Mouse (Mus musculus) liver, postnatal 0 days (tissue): ENCODE measurements at regions not wholly inside any gene's neighbourhood (a gene's known extent, or its start where the extent isn't known, plus 50 kb on each side); places are given as distances from the start of the nearest gene placed in this dataset.
"Not testable (repeated sequence)": the region's sequence is repeated elsewhere in the genome, so short reads cannot be mapped to it uniquely, and the experiment has no call there.

Experiments used
- CTCF ChIP-seq: sonication (generic); IDR thresholded peaks from 2 replicates; pipeline ENCODE4 v1.5.1; 2016; ENCODE audit warnings: antibody characterized with exemption, low read depth
- EP300 ChIP-seq: IDR thresholded peaks from 2 replicates; pipeline ENCODE4 v1.6.1; 2016; ENCODE audit warnings: antibody characterized with exemption, low read depth, mild to moderate bottlenecking

- TF ChIP-seq CTCF, EP300: not testable (repeated sequence)
Measured at GRCm38 (mm10) chr1:117458156-117458850, 238.6 kb upstream of the Gm28363 start.
